Mouse (Mus musculus) 416B (cell line): ENCODE measurements at regions not wholly inside any gene's neighbourhood (a gene's known extent, or its start where the extent isn't known, plus 50 kb on each side); places are given as distances from the start of the nearest gene placed in this dataset.

Experiments
- DNase-seq: peaks from one replicate; pipeline ENCODE4 v3.0.0; 2011; ENCODE audit warnings: low read depth

DNA sequence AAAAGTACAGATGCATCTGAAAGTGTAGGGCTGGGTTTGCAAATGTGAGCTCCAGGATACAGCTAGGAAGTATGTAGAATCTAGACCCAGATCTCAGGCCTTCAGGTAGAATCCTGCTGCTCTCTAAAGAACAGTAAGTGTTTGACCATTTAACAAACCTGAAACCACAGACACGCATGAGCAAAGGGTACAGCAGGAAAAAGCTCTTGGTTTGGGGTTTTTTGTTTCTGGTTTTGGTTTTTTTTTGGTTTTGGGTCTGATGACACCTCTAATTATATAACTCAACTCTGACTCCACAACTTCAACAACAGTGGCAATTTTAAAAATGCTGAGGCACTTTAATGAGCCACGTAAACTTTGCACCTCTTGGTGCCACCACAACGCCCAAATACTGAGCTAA, 165.3 kb upstream of the Smim15 start:
- DNase-seq = peak; percentile 43

DNA sequence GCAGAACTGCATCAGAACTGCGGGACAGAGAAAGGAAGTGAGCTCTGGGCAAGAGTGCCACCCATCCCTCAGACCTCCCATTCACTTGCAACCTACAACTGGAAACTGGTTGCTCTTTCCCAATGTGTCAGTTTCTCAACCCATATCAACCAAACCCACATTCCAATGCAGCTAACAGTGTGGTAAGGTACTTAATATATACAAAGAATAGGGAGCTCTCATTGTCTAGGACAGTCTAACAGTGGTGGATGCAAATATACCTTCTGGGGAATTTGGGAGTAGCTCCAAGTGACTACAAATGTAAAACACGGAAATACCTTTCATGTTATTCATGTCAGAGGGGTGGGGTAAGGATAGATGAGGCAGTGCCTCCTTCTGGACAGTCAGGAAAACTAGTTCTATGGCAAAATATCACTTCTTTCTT, 171.0 kb upstream of the Smim15 start:
- peak; percentile 63 for DNase-seq

DNA sequence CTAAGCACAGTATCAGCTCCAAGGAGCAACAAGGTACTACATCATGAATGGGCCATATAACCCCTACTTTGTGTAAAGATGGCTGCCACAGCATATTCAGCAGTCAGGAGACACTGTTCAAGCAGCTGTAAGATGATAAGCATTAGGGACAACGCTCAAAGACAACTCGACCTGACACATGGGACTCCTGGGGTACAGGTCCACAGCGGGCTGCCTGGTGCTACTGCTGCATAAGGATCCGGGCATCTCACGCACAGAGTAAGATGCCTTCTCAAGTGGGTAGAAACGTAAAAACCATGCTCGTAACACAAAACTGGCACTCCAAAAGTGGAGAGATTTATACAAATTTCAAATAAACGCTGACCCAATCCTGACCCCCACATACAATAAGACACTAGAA, 171.7 kb upstream of the Smim15 start:
- no peak for DNase-seq

DNA sequence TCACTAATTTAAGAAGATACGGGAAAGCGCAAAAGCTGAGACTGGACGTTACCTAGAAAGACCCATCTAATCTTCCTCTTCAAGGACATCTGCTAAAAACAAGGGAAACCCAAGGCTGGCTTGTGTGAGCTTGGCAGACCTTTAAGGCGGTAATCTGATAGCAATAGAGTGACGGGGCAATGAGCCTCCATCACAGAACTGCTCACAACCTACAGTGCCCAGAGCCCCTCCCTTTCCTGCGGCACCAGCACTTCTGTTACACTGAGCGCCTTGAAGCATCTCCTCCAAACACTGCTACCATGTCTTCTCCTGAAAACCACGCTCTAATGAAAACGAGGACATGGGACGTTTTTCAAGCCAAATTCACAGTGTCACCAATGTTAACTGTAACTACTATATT, 172.1 kb upstream of the Smim15 start:
- DNase-seq = no peak

DNA sequence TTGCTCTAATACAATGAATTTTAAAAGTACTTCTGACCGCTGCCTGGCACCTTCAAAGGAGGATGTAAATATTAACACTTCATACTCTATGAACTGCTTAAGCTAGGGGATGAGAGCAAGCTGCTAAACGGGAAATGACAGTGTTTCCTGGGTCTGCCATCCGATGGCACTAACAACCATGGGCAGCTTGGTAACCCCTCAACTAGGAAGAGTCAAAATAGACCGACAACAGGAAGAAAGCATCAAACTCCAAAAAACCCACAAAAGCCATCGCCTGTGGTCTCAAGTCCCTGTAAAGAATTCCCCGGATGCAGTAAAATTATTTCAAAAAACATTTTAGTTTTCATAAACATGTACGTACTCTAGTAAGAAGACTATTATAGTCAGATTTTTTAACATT, 175.3 kb upstream of the Smim15 start:
- DNase-seq = no peak

DNA sequence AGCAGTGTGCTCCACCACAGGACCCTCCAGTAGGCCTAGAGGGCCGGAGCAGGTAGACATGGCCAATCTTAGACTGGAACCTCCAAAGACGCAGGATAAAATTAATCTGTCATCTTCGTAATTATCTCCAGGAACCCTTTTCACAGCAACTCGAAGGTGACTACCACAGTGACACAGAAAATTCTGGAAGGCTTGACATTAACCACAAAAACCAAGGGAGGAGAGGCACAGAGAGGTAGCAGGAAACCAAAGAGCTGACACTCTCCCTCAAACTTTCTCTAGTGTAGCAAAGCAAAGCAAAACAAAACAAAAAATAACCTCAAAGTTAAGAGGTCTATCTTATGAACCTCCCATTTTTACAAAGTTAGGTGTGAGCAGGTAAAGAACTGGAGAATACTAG, 177.4 kb upstream of the Smim15 start:
- peak; percentile 70 for DNase-seq

DNA sequence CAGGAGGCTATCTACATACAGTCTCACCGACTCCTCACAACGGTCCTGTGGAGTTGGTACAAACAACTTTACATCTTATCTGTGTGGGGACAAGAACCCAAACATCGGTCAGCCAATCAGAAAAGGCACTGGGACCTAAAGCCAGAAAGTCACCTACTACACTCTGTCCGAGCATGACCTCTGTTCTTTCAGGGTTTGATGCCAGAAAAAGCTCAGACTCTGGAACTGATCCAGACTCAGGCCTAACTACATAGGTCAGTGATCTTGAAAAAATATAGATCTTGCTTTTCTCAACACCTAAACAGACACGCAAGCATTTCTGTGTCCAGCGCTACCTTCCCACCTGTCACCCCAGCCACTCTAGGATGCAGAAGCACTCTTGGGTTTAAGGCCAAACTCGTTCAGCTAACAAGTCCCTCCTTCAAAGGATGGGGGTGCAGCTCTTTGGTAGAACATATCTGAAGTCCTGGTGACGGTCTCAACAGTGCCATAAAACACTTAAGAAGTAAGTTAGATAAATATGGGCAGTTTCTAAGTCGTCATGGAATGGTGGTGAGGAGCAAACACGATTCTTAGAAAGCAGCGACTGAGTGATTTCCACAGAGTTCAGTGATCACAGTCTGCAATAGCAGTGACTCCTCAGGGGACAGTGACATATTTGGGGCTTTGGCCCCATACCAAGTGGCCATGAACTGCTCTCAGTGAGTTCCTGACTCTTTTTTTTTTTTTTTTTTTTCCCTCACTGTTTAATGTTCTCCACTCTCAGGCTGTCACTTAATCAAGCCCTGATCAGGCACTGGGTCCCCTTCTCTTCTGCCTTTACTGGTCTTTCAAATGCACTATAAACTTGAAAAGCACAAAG, 181.2 kb upstream of the Smim15 start:
- DNase-seq = peak; percentile 27

DNA sequence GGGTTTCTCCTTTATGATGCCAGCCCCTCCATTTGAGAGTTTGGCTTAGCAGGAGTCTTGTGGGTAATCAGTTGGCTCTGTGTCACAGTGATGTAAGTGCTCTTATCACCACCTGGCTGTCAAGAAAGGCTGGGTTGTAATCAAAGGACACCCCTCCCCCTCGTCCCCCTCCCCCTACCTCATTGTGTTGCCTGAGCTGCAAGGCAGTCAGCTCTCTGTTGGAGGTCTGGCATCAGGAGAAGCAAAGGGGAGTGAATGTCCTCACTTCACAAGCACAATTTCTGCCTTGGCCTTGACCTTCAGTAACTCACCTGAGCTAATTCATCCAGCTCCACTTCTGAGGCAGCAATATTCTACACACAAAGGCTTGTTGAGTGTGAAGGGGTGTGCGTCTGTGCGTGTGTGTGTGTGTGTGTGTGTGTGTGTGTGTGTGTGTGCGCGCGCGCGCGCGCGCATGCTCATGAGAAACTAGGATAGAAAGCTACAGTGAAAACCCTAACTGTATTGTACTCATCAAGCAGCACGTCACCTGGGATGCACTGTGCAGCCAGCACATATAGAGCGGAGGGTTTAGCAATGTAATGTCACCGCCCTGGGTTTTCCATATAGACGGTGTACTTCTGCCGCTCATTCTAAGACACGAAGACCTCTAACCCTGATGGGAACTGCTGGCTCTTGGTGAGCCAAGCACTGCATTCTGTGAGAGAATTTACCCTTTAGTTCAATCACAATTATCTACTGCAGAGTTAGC, 182.7 kb upstream of the Smim15 start:
- no peak for DNase-seq

DNA sequence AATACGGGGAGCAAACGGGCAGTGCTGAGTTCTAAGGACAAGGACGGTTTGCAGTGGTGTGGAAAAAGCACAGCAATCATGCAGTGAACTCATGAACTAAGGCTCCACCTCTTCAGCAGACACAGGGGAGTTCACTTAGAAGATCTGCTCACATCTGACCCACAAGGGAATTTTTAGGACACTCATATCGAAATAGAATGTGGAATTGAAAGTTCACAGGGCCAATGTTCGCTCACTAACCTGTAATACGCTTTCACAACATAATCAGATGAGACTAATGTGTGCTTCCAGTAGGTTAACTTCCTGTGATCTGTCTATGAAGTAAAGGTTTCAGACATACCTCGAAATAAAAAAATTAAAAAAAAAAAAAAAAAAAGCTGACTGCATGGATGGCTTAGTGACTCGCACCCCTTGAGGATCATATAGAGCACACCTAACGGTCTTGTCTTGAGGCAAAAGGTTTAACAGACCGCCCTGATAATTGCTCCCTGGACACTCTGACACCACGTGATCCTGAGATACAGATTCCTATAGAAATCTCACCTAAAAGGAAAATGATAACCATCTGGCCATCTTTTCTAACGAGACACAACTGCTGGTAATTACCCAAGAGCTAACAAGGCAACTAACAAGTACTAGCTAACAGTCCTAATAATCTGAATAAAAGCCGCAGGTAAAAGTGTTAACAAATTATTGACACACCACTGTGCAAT, 187.0 kb upstream of the Smim15 start:
- no peak for DNase-seq

DNA sequence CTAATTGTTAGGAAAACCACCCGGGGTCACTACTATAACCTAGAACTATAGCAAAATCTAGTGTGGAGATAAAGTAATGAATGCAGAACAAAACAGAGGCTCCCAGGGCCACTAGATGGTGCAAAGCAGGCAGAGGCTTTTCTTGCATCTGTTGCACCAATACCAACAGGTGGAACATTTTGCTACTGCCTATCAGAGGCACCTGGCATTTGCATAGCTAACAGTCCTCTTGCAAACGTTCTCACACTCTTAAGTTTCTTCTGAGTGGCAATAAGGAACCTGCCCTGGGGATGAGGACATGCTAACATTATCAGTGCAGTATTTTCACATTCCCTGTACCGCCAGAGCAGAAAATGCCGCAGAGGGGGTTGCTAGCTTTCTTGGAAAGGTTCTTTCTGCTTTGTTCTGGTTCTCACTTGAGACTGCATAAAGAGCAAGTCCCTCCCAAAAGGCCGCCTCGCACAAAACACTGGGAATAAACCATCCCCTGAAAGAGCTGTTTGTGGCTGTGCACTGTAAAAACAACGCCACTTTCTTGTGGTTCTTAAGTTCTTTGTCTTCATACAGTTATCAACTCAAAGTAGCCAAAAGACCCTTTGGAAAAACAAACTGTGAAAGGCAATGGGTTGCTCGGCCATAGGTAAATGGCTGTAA, 193.2 kb upstream of the Smim15 start:
- no peak for DNase-seq

DNA sequence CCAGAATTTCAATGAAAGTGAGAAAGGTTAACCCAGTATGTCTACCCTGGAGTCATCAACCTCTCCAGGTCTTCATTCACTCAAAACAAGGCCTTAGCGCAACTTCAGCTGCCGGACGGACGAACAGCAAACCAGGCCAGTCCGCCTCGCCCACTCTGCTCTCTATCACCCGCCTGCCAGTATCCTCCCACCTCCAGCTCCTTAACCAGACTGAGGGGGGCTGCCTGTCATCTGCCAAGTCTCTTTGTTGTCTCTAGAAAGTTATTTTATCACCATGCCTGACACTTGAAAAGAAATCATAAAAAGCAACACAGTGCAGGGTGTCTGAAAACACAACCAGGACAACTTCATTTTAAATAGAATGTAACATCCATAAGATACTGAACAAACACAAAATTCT, 195.4 kb upstream of the Smim15 start:
- DNase-seq = no peak

DNA sequence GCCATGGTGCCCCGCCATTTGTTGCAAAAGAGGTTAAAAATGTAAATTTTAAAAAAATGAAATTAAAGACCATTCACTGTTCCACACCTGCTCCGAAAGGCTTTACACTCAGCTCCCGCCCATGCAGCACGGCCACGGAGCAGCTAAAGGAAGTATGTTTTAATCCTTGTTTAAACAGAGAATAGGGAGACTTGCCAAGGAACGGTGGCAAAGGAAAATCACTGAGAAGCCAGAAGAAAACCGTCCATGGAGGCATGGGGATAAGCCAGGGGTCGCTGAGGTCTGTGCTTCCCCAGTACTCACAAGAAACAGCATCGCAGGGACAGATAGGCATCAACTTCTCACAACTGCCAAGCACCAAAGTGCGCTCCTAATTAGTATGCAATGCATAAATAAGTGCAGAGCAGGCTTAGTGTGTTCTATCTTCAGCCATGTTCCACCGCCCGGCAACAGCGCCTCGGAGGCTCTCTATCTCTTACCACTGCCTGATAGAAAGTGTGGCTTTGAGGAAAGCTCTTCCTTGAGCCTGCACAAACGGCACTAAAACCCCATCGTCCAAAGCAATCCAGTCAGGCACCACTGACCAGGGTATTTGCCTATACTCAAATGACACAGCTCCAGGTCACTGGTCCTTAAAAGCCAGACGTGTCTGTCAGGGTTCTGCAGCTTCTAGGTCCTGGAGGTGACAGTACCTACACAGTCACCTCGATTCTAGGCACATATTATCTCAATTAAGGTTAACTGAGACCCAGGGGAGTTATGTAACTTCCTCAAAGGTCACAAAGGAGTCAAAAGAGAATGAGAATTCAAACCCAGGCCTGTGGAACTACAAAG, 196.8 kb upstream of the Smim15 start:
- DNase-seq = no peak

DNA sequence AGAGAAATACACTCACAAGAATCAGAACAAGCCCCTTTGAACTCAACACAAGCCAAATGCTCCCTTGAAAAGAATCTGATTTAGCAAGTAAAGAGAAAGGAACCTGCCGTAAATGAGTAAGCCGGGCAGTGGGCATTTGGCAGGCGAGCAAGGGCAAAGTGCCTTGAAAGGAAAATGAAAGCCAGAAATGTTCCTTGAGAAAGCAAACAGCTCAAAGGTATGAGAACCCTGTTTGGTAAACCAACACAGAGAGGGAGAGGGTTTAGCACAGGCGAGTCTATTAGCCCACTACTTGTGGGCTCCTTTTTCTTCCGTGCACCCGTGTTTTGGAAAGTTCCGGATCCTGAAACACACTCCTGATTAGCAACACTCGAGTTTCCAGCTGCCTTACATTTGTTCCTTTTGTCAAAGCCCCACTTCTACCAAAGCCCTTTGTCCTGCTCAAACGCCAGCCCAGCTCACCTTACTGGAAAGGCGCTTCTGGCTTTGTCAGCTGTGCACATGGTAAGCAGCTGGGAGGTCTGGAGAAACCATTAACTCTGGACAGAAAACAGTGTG, 197.5 kb upstream of the Smim15 start:
- no peak for DNase-seq

DNA sequence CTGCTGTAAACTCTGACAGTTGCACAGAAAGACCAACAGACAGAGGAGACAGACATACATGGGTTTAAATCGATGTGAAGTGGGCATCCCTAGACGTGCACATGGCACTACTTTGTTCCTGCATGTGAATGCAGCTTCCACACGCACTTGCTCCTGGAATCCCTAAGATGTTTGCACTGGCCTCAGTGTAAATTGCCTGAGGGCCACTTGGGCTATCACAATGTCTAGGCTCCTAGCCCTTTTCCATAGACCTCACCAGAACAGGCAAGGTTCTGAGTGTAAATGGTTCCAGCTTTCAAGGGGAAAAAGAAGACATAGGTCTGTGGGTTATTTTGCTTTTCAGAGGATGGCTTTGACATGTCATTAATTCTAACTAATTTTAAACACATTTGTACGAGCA, 198.4 kb upstream of the Smim15 start:
- DNase-seq = no peak

DNA sequence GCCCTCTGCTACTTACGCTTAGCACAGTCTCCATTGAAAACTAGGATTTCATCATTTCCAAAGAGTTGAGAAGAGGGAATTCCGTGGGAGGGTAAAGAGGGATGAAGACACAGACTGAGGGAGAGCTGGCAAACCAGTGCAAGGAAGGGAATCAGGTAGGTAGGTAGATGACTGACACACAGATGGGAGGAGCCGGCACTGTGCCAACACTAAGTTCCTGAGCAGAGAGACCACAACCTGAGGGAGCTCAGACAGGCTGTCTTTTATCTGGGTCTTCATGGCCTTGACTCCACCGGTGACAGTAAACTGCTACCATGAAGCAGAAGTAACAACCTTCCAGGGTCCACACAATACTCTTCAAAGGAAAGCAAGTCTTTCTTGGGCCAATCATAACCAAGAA, 200.2 kb upstream of the Smim15 start:
- no peak for DNase-seq

DNA sequence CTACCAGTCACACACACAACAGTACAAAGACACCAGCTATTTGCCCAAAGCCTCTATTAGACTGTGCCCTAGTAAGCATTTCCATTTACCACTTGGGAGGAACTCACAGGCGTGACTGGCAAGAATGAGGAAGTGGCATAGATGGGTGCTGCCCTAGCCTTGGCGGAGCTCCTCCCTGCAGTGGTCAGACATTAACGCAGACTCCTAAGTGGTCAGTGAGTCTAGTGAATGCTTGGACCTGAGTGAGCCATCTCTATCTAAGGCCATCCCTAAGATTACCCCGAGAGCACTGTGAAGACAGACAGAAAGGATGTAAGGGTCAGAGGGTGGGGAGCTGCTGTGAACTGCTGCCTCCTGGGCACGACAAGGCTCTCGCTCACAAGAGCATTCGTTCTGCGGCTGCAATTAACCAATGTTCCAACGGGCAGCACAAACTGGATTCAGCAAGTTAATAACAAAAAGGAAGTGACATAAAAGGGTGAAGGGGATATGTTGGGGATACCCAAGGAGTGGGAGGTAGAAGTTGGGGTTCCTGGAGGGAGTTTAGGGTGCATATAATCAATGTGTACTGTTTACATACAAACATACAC, 206.0 kb upstream of the Smim15 start:
- DNase-seq = peak; percentile 85

DNA sequence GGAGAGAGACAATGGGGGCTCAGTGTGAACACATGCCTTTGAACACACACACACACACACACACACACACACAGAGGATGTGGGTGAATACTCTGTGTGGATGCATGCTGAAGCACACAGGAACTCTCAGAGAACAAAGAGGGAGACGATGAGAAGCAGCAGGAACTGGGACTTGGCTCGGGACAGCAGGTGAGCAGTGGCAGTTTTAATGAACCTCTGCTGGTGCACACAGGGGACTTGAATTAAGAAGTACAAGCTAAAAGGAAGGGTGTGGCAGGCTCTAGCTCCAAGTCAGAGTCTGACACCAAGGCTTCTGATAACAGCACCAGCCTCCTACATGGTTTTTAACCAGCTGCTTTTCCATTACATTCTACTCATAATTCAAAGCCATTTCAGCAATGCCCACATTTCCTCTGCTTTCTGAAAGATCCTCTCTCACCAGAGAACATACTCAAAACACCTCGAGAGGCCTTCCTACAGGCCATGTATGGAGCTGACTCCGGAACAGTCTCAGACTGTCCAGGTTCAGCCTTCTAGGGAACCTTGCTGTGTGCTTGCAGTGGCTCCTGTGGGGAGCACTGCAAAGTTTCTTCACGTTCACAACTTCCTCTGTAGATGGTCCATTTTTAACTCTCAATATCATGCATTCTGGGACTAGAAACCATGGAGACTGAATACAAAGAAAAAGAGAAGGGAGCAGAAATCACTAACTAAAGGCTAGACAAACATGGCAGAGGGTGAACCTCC, 206.9 kb upstream of the Smim15 start:
- DNase-seq = no peak

DNA sequence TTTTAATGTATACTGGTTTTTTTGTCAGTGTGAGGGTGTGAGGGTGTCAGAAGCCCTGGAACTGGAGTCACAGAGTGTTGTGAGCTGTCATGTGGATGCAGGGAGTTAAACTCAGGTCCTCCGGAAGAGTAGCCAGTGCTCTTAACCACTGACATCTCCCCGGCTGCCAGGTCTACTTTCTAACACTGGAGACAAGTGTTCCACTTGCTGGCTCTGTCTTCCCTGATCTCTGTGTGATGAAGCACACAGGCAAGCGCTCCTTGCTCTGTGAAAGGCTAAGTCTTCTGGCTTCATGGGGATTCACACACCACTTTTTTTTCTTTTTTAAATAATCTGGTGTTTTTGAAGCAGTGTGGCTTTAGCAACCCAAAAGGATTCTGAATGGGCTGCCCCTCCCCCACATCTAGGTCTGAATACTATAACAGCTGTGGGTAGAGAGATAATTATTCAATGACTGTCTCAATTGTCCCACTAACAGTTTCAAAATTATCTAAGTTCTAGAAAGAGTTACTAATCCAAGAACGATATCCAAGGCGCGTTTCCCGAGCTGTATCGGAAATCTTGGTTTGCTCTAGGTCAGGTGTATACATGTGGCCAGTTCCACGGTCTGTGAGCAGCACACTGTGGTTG, 208.4 kb upstream of the Smim15 start:
- no peak for DNase-seq

DNA sequence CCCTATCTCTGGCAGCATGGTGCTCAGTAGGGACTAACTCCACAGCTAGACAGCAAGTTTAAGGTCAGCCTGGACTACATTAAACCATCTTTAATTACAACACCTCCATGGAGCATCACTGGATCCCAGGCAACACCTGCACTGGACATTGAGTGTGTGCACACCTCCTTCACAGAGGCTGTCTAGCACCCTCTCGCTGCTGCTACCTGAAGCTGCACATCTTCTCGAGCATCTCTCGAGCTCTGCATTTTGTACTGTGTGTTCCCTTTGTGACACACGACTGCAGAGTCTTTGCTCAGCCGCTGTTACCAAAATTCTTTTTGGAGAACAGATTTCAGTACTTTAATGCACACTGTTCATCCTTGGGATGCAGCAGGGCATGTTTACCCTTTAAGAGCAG, 212.2 kb upstream of the Smim15 start:
- no peak for DNase-seq
